Mouse (Mus musculus): ENCODE data around the gene 2310011J03Rik.

DNA sequence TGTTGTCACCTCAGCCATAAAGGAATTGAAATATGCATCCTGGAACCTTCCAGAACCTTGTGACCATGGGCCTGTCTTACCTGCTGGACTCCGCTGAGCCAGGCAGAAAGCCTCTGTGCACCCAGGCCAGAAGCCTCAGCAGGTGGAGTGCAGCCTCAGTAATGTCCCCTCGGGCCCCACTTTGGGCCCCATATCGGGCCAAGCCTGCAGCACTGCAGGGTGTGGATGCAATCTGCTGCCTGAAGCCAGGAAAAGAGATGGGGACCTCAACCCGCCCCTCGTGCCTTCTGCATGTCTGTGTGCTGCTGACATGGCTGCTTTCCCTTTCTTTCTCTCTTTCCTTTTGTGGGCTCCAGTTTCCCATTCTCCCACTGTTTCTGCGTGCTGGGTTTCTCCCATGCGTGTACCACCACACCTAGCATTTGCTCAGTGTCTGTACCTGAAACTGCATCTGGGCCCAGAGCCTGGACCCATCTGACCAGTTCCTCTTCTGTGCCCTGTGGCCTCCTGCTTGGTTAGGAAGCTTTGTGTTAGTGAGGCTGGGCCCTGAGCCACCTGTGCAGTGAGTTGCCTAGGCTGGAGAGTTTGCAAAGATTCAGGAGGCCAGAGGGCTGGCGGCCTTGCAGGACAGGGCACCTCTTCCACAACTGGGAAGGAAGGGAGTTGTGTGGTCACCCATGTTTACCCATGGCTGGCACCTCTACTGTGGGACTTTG is 48.3 kb downstream of the 2310011J03Rik start:
- TF ChIP-seq CTCF (IDR thresholded peaks at IDR 0.05) (no peak), POLR2A (IDR thresholded peaks at IDR 0.05; ENCODE audit: insufficient read depth, low read depth, low read length) (no peak)
